Mouse (Mus musculus) R1 (cell line): ENCODE measurements around the gene Tle6.
A peak's percentile ranks its signal among the peaks of the same experiment; 100 is the strongest.

Experiments
- DNase-seq: peaks from one replicate; pipeline ENCODE4 v3.0.0-alpha.2; 2018; ENCODE audit warnings: low read depth, low spot score

Tle6 gene

DNA sequence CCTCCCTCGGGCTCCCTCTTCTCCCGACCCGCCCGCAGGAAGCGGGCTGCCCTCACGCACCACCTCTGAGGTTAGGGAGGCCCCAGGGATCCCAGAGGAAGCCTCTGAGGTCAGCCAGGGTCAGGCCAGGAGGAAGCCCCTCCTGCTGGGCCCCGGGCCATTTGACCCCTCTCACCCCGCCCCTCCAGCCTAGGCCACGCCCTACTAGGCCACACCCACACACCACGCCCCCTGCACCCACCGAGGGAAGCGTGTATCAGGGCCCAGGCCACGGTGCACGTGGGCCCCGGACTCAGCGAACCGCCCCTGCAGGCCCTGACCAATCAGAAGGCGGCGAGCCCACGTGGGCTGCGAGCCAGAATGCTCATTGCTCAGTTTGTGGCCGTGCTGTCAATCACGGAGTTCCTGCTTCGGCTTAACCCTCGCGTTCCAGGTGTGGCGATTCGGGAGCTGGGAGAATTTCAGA lies at the start of gene Tle6:
Gene Tle6 (minus strand): TSS at position 336 of the 466 bp plus-strand sequence.
- DNase-seq: peak; percentile 99

DNA sequence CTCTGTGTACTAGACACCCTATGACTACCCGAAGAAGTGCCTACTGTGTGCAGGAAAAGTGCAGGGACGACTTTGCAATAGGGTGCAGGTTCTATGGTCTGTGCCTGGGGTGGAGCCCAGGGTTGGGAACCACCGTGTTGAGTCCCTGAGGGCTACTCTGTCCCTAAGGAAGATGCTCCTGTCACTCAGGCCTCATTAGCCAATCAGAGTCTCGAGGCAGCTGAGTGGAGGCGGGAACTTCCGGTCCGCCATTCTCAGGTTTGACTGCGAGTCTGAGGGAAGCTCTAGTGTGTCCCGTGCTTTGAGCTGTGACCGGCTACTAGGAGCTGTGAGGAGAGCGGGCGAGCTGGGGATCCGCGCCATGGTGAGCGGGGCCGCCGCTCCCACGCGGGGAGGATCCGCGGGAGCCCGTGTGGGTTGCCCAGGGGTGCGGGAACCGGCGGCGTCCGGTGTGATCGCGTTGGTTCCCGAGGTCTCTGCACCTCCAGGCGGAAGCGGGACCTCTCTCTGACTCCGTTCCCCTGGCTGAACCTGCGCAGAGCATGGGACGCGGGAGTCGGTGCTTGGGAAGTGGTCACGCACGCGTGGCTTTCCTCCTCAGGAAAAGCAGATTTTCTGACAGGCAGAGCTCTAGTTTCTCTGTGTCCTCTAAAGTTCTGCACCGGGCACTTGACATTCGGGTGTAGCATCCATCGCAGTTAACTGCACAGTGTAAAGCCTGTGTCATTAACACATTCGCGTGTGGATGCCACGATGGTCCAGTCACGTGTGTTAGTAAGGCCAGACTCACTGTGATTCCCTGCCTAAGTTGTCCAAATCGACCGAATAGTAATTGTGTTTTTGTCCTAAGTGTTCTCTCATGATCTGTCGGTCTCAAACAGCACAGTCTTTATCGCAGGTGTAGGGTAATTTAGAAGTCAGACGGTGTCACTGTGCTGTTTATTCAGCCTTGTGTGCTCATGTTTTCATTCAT lies 48.2 kb upstream of the Tle6 start, which contains the start of gene Gm10778:
Gene Gm10778 (plus strand): TSS at position 257 of the 973 bp plus-strand sequence.
- DNase-seq: peak; percentile 96

DNA sequence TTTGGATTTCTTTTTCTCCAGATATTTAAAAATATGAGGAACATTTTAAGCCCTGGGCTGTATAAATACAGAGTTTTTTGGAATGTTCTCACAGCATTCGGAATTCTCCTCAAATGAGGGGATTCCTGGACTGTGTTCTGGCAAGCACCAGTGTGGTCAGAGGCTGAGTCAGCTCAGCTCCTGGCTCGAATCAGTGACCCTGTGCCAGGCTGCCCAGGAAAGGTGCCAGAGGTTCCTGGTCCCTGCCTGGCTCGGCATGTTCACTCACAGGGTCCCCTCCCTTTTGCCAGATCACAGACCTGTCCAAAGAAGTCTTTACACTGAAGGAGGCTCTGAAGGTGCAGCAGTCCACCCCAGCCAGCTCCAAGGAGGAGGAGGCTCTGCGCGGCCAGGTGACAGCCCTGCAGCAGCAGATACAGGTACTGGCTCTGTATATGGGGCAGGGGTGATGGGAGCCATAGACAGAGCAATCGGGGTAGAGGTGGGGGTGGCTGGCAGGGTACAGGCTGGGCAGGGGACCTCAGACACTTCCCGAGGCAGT lies 45.2 kb upstream of the Tle6 start:
- DNase-seq: no peak

DNA sequence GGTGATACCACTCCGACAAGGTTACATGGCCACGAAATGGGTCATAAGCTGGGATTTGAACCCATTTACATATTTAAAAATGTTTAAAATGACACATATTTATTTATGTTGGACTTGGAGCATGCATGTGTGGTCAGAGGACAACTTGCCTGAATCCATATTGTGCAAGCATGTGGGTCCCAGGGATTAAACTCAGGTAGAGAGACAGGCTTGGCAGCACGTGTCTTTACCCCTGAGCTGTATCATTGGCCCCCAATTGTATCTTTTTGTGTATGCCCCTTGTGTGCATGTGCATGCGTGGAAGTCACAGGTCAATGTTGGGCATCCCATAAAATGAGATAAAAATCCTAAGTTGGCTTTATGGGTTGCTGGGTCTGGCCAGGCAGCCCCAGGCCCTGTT lies 44.5 kb upstream of the Tle6 start:
- no peak for DNase-seq

DNA sequence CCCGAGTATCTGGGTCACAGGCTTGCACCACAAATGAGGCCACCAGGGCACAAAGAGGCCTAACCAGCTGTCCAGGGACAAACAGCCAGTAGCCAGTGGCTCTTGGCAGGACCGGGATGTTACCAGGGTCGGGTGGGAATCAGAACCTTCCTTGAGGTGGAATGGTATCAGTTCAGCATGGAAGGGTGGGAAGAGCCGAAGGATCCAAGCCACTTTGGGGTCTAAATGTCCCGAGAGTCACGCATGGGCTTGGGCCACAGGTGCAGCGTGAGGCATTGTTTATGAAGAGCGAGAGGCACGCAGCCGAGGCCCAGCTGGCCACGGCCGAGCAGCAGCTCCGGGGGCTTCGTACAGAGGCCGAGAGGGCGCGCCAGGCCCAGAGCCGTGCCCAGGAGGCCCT lies 43.8 kb upstream of the Tle6 start:
- DNase-seq: no peak

DNA sequence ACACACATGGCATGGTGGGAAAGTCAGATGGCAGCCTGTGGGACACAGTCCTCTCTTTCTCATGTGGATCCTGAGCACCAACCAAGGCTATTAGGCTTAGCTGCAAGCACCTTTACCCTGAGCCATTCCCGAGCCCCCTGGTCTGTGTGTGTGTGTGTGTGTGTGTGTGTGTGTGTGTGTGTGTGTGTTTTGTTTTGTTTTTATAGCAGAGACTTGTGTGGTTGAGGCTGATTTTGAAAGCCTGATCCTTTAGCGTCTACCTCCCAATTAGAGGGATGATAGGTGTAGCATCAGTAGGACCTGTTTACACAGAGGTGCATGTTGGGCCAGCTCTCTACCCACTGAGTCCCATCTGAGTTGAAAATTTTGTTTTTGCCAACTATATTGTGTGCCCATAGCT lies 43.3 kb upstream of the Tle6 start:
- DNase-seq: no peak

DNA sequence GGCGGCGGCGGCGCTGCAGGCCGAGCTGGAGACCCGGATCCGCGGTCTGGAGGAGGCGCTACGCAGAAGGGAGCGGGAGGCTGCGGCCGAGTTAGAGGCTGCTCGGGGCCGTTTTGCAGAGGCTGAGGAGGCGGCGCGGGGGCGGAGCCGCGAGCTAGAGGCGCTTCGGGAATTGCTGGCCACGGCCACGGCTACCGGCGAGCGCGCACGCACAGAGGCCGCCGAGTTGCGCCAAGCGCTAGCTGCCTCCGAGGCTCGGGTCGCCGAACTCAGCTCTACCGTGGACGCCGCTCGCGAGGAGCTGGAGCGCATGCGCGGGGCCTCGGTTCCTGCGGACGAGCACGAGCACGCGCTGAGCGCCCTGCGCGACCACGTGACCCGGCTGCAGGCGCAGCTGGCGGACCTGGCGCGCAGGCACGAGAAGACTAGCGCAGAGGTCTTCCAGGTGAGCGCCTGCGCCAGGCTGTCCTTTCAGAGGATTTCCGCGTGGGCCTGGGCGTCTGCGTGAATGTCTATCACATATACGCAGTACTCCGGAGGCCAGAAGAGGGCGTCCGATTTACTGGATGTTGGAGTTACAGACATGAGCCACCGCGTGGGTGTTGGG lies 42.7 kb upstream of the Tle6 start:
- peak; percentile 96 for DNase-seq

- peak; percentile 51 for DNase-seq
Observed at GRCm38 (mm10) chr10:81642648-81643448, 42.0 kb upstream of the Tle6 start.

DNA sequence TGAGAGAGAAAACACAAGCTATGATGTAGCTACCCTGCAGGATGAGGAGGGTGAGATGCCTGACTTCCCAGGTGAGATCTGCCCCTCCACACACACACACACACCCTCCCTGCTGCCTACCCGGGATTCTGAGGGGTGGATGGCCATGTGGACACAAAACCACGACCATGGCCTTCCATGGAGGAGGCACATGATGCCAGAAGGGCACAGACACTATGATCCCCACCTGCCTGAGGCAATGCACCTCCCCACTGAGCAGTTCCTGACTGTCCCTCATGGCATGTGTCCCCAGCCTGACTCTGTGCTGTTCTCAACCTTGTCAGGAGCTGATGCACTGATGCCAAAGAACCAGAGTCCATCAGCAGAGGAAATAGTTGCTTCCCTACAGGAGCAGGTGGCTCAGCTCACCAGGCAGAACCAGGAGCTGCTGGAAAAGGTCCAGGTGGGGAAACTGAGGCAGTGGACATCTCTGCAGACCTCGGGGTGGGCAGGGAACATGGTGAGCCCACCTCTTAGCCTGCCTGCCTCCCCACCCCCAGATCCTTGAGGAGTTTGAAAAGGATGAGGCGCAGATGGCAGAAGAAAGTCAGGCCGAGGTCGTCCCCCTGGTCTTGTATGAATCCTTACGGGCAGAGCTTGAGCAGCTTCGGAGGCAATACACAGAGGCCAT lies 41.2 kb upstream of the Tle6 start:
- DNase-seq: no peak

- no peak for DNase-seq
Observed at GRCm38 (mm10) chr10:81641566-81641965, 40.7 kb upstream of the Tle6 start.

DNA sequence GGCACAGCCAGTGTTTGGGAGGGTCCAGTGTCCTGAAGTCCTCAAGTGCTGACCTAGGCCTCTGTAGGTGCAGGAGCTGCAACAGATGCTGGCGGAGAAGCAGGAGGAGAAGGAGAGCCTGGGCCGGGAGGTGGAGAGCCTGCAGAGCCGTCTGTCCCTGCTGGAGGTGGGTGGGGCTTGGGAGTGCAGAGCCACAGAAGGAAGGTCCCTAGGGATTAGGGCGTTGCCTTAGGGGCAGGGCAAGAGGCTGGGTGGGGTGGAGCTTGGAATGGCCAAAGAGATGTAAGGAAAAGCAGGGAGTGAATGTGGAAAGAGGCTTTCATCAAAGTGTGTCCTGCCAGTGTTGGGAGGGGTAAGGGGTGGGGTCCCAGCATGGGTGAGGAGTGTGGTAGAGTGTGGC lies 40.0 kb upstream of the Tle6 start:
- DNase-seq: peak; percentile 92

- DNase-seq: no peak
Observed at GRCm38 (mm10) chr10:81638101-81638500, 37.2 kb upstream of the Tle6 start.

- DNase-seq: peak; percentile 70
Observed at GRCm38 (mm10) chr10:81636338-81636737, 35.5 kb upstream of the Tle6 start.

GRCm38 (mm10) chr10:81633253-81634099 lies 32.6 kb upstream of the Tle6 start:
- peak; percentile 98 for DNase-seq

- no peak for DNase-seq
Observed at GRCm38 (mm10) chr10:81628390-81628789, 27.5 kb upstream of the Tle6 start, which contains the start of gene Ankrd24. Ankrd24 (plus strand) TSS chr10:81628540.

DNA sequence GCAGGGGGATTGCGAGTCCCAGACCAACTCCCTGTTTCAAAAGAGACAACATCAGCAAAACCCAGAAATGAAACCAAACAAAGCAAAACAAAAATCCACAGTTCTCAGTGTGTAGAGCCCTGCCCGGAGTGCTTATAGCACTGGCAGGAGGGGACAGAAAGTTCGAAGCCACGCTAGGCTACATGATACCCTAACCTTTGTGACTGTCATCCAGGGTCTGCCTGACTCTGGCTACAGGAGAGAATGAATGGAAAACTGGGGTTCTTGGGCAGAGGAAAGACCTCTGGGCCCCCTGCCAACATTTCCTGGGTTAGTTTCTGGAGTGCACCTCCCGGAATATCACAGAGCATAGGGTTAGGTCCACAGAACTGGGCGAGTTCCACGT lies 27.0 kb upstream of the Tle6 start:
- no peak for DNase-seq

- DNase-seq: peak; percentile 99
Observed at GRCm38 (mm10) chr10:81626994-81627835, 26.3 kb upstream of the Tle6 start, which contains the start of gene Sirt6. Sirt6 (minus strand) TSS chr10:81627797.

DNA sequence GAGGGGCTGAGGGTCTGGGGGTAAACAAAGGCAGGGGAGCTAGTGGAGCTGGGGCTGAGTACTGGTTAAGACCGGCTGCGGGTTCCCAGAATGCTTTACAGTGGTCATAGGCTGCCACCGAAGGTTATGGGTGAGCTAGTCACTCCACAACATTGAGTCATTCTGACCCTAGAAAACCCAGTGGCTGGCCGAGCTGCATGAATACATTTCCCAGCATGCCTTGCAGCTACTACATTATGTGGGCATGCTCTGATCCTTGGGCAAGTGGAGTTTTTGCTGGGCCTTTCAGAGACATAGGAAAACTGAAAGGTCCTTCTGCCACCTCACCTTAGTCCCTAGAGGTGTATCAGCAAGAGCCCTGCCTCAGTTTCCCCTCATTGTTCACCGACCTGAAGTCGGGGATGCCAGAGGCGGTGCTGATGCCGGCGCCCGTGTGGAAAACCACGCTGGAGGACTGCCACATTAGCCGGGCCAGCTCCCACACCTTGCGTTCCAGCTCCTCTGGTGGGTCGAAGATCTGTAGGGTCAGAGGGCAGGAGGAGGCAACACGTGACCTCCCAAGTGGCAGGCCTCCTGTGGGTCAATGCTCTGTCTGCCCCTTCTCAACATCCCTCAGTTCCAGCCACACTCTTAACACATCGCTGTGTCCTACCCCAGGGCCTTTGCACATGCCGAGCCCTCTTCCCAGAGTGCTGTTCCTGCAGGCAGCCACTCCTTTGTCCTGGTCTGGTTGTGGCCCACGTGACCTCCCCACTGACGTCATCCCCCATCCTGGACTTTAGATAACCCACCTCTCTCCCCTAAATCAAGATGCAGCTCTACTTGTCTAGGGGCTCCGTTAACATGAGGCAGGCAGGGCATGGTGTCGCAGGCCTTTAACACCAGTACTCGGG lies 25.5 kb upstream of the Tle6 start:
- peak; percentile 86 for DNase-seq
